Mouse (Mus musculus): ENCODE measurements around the gene Gpr157.

DNA sequence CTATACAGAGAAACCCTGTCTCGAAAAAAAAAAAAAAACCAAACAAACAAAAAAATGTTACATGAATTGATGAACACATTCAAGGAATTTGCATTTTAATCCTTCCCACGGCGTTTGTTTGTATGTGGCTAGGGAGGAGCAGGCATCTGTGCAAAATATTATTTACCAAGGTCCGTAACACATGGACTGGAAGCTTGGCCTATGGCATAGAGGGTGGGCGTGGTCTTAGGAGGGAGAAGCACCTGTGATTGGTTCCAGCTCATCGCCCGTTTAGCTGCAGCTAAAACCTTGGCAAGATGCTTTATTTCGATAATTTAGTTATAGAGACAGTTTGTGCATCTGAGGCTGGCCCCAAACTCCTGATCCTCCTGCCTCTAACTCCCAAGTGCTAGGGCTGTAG, 34.3 kb downstream of the Gpr157 start:
- TF ChIP-seq MAFK (IDR thresholded peaks at IDR 0.05; ENCODE audit: insufficient read depth, low read depth, low read length) = no peak
- no peak for TF ChIP-seq CHD2 (IDR thresholded peaks at IDR 0.05; ENCODE audit: low read depth, low read length)
- no peak for TF ChIP-seq ZC3H11A (IDR thresholded peaks at IDR 0.05; ENCODE audit: borderline replicate concordance, low read depth, low read length)

All from ES-E14 (cell line).